Mouse (Mus musculus): ENCODE data around the gene Pick1. TPM values are rescaled to one million over a fixed set of nuclear protein-coding genes. Genes with fewer than 3 reads are reported as not detected.

Pick1 gene
- total and polyA plus RNA-seq, 2 experiments from 2014 or later: 26.9 to 27.2 TPM

DNA sequence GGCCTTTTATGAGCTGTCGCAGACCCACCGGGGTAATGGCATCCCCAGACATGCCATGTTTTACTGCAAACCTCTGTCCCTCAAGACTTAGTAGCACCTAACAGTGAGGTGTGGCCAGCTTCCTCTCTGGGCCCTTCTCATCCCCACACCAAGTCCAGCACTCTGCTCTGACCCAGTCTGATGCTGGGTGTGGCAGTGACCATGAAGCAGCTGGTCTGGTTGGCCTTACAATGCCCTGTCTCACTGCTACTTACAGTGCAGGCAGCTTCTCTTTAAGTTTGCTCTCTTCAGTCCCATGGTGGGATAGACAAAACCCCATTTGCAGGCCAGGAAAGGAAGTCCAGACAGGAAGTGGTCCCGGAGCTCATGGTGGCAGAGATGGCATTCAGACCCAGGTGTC lies 16.3 kb downstream of the Pick1 start:
- H3K9ac ChIP-seq (replicated peaks; ENCODE audit: low read depth, low read length): no peak overlapping the region

DNA sequence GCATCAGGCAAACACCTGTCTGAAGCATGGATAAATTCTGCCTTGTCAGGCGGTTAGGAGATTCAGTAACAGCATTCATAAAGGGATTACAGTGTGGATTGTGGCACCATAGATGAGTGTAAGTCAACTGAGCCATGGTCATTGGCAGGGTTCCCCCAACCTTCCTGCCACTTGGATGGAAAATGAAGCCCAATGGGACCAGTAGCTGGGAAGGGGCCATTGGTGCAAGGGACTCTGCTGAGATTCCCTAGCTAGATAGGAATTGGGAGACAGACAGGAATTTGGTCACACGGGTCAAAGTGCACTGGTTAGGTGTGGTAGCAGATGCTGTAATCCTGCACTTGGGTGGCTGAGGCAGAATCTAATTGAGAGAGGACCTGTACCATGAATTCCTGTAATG lies 21.3 kb downstream of the Pick1 start:
- 83% methylated on average over 2 of the region's 2 CpGs for WGBS
- DNase-seq (ENCODE audit: low spot score): no peak
- Histone ChIP-seq H3K4me2 (ENCODE audit: low read depth, low read length) (no peak overlapping the region), H3K4me3 (ENCODE audit: low read depth, low read length) (no peak overlapping the region), H3K27ac (ENCODE audit: low read depth) (no peak overlapping the region), H3K9ac (replicated peaks; ENCODE audit: low read depth, low read length) (no peak overlapping the region), H3K4me1 (ENCODE audit: control insufficient read depth, insufficient read depth) (peaks cover 16% of the 10 kb centered on the region), H3K36me3 (replicated peaks; ENCODE audit: control insufficient read depth, insufficient read depth, low read length) (peaks cover 34% of the 10 kb centered on the region), H3K9me3 (replicated peaks; ENCODE audit: control insufficient read depth, low read length) (no peaks in the 10 kb centered on the region), H3K27me3 (ENCODE audit: control insufficient read depth, insufficient read depth, low read length) (peaks cover 17% of the 10 kb centered on the region)
- no peak for ATAC-seq (ENCODE audit: insufficient read depth, low read depth)
- TF ChIP-seq EP300 (IDR thresholded peaks at IDR 0.05; ENCODE audit: low read depth) (no peak), CTCF (IDR thresholded peaks at IDR 0.05; ENCODE audit: low read depth) (no peak)

More for the DNA sequence above, 16.3 kb downstream of the Pick1 start:
- Histone ChIP-seq H3K27ac (ENCODE audit: low read depth) (peak overlapping the region; percentile 88), H3K9me3 (replicated peaks; ENCODE audit: control insufficient read depth, low read length) (no peaks in the 10 kb centered on the region), H3K27me3 (ENCODE audit: control insufficient read depth, insufficient read depth, low read length) (no peaks in the 10 kb centered on the region), H3K4me1 (ENCODE audit: control insufficient read depth, insufficient read depth) (peaks cover 19% of the 10 kb centered on the region), H3K36me3 (replicated peaks; ENCODE audit: control insufficient read depth, insufficient read depth, low read length) (peaks cover 48% of the 10 kb centered on the region), H3K4me3 (ENCODE audit: low read depth, low read length) (no peak overlapping the region), H3K4me2 (ENCODE audit: low read depth, low read length) (no peak overlapping the region)
- DNase-seq (ENCODE audit: low spot score) (no peak), ATAC-seq (ENCODE audit: insufficient read depth, low read depth) (no peak)
- TF ChIP-seq EP300 (IDR thresholded peaks at IDR 0.05; ENCODE audit: low read depth): no peak
- no peak for TF ChIP-seq CTCF (IDR thresholded peaks at IDR 0.05; ENCODE audit: low read depth)
- WGBS: 74% methylated on average over 3 of the region's 3 CpGs

DNA sequence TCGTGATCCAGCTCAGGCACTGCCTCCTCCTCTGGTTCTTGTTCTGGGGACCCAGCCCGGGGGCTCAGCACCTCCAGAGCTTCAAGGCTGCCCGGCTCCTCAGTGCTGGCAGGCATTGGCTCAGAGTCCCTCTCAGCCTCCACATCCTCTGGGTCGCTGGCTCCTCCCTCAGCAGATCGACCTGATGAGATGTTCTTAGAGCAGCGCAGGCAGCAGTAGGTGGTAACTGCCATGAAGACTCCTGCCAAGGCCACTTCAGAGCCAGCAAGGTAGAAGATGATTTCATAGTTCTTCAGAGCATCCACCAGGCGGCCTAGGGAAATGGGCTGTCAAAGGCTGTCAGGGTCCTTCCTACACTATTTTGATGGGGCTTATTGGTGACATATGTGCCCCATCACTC lies 22.2 kb downstream of the Pick1 start:
- Histone ChIP-seq H3K36me3 (replicated peaks; ENCODE audit: control insufficient read depth, insufficient read depth, low read length) (peaks cover 24% of the 10 kb centered on the region), H3K9me3 (replicated peaks; ENCODE audit: control insufficient read depth, low read length) (no peaks in the 10 kb centered on the region), H3K4me1 (ENCODE audit: control insufficient read depth, insufficient read depth) (peaks cover 14% of the 10 kb centered on the region), H3K27ac (ENCODE audit: low read depth) (no peak overlapping the region), H3K9ac (replicated peaks; ENCODE audit: low read depth, low read length) (no peak overlapping the region), H3K4me3 (ENCODE audit: low read depth, low read length) (no peak overlapping the region), H3K27me3 (ENCODE audit: control insufficient read depth, insufficient read depth, low read length) (peaks cover 17% of the 10 kb centered on the region), H3K4me2 (ENCODE audit: low read depth, low read length) (no peak overlapping the region)
- ATAC-seq (ENCODE audit: insufficient read depth, low read depth) (no peak), DNase-seq (ENCODE audit: low spot score) (no peak)
- TF ChIP-seq CTCF (IDR thresholded peaks at IDR 0.05; ENCODE audit: low read depth): no peak
- WGBS: 62% methylated on average over 7 of the region's 7 CpGs

DNA sequence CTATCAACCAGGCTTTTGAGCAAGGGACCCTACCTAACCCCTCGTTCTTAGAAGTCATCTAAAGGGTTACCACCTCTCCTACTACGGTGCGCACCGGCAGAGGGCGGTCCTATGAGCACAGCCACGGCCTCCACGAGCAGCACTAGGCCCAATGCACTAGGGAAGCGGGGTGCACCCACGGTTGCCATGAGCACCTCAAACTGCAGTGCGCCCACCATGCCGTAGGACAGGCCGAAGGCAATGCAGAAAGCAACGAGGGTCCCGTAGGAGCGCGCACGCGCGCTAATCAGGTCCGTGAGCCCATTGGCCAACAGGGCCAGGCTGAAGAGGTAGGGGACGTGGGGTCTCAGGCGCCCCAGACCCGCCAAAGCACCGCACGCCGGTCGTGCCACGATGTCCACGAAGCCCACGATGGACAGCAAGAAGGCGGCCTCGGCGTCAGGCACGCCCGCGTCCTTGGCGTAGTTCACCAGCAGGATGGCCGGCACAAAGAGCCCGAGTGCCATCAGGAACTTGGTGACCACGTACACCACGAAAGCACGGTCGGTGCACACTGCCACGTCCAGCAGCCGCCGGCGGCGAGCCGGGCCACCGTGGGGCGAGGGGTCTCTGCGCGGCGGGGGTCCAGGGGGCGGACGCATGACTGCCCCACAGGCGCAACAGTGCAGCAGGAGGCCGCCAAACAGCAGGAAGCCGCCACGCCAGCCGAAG lies 23.0 kb downstream of the Pick1 start:
- TF ChIP-seq CTCF (IDR thresholded peaks at IDR 0.05; ENCODE audit: low read depth): peak; percentile 34; the same call in 1 of the 2 replicates
- TF ChIP-seq EP300 (IDR thresholded peaks at IDR 0.05; ENCODE audit: low read depth): no peak
- Histone ChIP-seq H3K4me1 (ENCODE audit: control insufficient read depth, insufficient read depth) (peaks cover 14% of the 10 kb centered on the region), H3K27me3 (ENCODE audit: control insufficient read depth, insufficient read depth, low read length) (peaks cover 17% of the 10 kb centered on the region), H3K27ac (ENCODE audit: low read depth) (no peak overlapping the region), H3K9me3 (replicated peaks; ENCODE audit: control insufficient read depth, low read length) (no peaks in the 10 kb centered on the region), H3K4me3 (ENCODE audit: low read depth, low read length) (peak overlapping the region; percentile 35), H3K36me3 (replicated peaks; ENCODE audit: control insufficient read depth, insufficient read depth, low read length) (peaks cover 17% of the 10 kb centered on the region), H3K9ac (replicated peaks; ENCODE audit: low read depth, low read length) (peak overlapping the region; percentile 64), H3K4me2 (ENCODE audit: low read depth, low read length) (peak overlapping the region; percentile 66)
- no peak for DNase-seq (ENCODE audit: low spot score)
- WGBS: 1% methylated on average over 56 of the region's 61 CpGs
- peak; percentile 47 for ATAC-seq (ENCODE audit: insufficient read depth, low read depth)

DNA sequence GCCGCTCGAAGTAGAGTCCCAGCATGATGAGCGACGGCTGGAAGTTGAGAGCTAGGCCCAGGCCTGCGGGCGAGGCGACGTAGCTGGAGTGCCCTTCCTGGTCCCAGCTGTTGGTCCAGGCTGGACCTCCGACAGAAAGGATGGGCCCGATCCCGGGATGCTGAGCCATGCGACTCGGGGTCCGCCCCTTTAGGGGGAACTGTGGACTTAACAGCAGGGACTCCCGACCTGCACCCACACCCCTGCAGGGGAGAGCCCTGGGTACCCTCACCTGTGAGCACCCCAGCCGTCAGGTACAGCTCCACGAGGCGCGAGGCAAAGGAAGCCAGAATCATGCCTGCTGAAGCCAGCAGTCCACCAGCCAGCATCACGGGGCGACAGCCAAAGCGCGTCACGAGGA lies 23.6 kb downstream of the Pick1 start:
- WGBS: 34% methylated on average over 23 of the region's 24 CpGs
- peak; percentile 5; the same call in 1 of the 2 replicates for ATAC-seq (ENCODE audit: insufficient read depth, low read depth)

GRCm38 (mm10) chr15:79254661-79255060 lies 25.7 kb downstream of the Pick1 start, which contains the start of gene Slc16a8:
Gene Slc16a8 (minus strand): TSS chr15:79254761.
- H3K4me2 ChIP-seq (ENCODE audit: low read depth, low read length): no peak within 1 kb of the TSS
- H3K27ac ChIP-seq (ENCODE audit: low read depth): no peak within 1 kb of the TSS
- DNase-seq (ENCODE audit: low spot score): no peak
- H3K36me3 ChIP-seq (replicated peaks; ENCODE audit: control insufficient read depth, insufficient read depth, low read length): no peaks in the 10 kb centered on the region
- ATAC-seq (ENCODE audit: insufficient read depth, low read depth): no peak
- no peak within 1 kb of the TSS for H3K4me3 ChIP-seq (ENCODE audit: low read depth, low read length)
- H3K27me3 ChIP-seq (ENCODE audit: control insufficient read depth, insufficient read depth, low read length): peaks cover 20% of the 10 kb centered on the region
- TF ChIP-seq CTCF (IDR thresholded peaks at IDR 0.05; ENCODE audit: low read depth) (no peak), EP300 (IDR thresholded peaks at IDR 0.05; ENCODE audit: low read depth) (no peak)
- H3K4me1 ChIP-seq (ENCODE audit: control insufficient read depth, insufficient read depth): peaks cover 14% of the 10 kb centered on the region
- H3K9me3 ChIP-seq (replicated peaks; ENCODE audit: control insufficient read depth, low read length): no peaks in the 10 kb centered on the region
- no peak within 1 kb of the TSS for H3K9ac ChIP-seq (replicated peaks; ENCODE audit: low read depth, low read length)
- 41% methylated on average over 3 of the region's 3 CpGs for WGBS

More for the DNA sequence above, 23.6 kb downstream of the Pick1 start:
- Histone ChIP-seq H3K4me1 (ENCODE audit: control insufficient read depth, insufficient read depth) (peaks cover 14% of the 10 kb centered on the region), H3K9me3 (replicated peaks; ENCODE audit: control insufficient read depth, low read length) (no peaks in the 10 kb centered on the region), H3K4me3 (ENCODE audit: low read depth, low read length) (peak overlapping the region; percentile 35), H3K36me3 (replicated peaks; ENCODE audit: control insufficient read depth, insufficient read depth, low read length) (peaks cover 13% of the 10 kb centered on the region; the same call in 1 of the 2 replicates), H3K4me2 (ENCODE audit: low read depth, low read length) (peak overlapping the region; percentile 66), H3K9ac (replicated peaks; ENCODE audit: low read depth, low read length) (peak overlapping the region; percentile 64), H3K27me3 (ENCODE audit: control insufficient read depth, insufficient read depth, low read length) (peaks cover 17% of the 10 kb centered on the region), H3K27ac (ENCODE audit: low read depth) (no peak overlapping the region)
- TF ChIP-seq CTCF (IDR thresholded peaks at IDR 0.05; ENCODE audit: low read depth) (no peak), EP300 (IDR thresholded peaks at IDR 0.05; ENCODE audit: low read depth) (no peak)
- DNase-seq (ENCODE audit: low spot score): no peak

Data from heart, postnatal 0 days (tissue).